Mouse (Mus musculus) liver, adult 2 months (tissue): ENCODE measurements at regions not wholly inside any gene's neighbourhood (a gene's known extent, or its start where the extent isn't known, plus 50 kb on each side); places are given as distances from the start of the nearest gene placed in this dataset.

Source experiments
- DNase-seq: peaks from one replicate; pipeline ENCODE4 v3.0.0-alpha.2; 2011; ENCODE audit warnings: low read depth, low spot score; ENCODE audit errors: extremely low read depth
- H3K27ac ChIP-seq: fragments of 200-500 bp; replicated peaks from 2 replicates; pipeline ENCODE4 v1.5.1; 2012; ENCODE audit warnings: low read depth, mild to moderate bottlenecking, control low read depth, inconsistent platforms, low read length; ENCODE audit not compliant: insufficient read depth
- H3K27me3 ChIP-seq: fragments of 200-500 bp; 2 replicates; pipeline ENCODE4 v1.6.1; 2012; ENCODE audit warnings: mild to moderate bottlenecking, moderate library complexity, low read length, inconsistent platforms; ENCODE audit not compliant: control insufficient read depth, insufficient read depth
- H3K36me3 ChIP-seq: fragments of 200-500 bp; 2 replicates; pipeline ENCODE4 v1.6.1; 2012; ENCODE audit warnings: low read length, inconsistent platforms; ENCODE audit not compliant: control insufficient read depth, insufficient read depth
- H3K4me1 ChIP-seq: fragments of 200-500 bp; 2 replicates; pipeline ENCODE4 v1.6.1; 2011; ENCODE audit warnings: low read length; ENCODE audit not compliant: control insufficient read depth, insufficient read depth
- H3K4me3 ChIP-seq: fragments of 200-500 bp; 2 replicates; pipeline ENCODE4 v1.5.1; 2011; ENCODE audit warnings: low read depth, mild to moderate bottlenecking, control low read depth, low read length, moderate library complexity; ENCODE audit not compliant: insufficient read depth
- H3K79me2 ChIP-seq: fragments of 200-500 bp; 2 replicates; pipeline ENCODE4 v1.6.1; 2012; ENCODE audit warnings: inconsistent platforms, mild to moderate bottlenecking, low read length, moderate library complexity; ENCODE audit not compliant: control insufficient read depth, insufficient read depth
- H3K9ac ChIP-seq: fragments of 200-500 bp; 2 replicates; pipeline ENCODE4 v1.6.1; 2012; ENCODE audit warnings: low read depth, mild to moderate bottlenecking, control low read depth, inconsistent platforms, low read length
- CTCF ChIP-seq: fragments of 200-500 bp; IDR thresholded peaks from 2 replicates; pipeline ENCODE4 v1.5.1; 2011; ENCODE audit warnings: low read depth, low read length, control low read depth
- POLR2A ChIP-seq: fragments of 200-500 bp; IDR thresholded peaks from 2 replicates; pipeline ENCODE4 v1.6.1; 2011; ENCODE audit warnings: low read length, control low read depth; ENCODE audit not compliant: insufficient read depth; ENCODE audit errors: extremely low read depth
- WGBS: fragments of 180-500 bp; shearing (Covaris S2); methylation state at CpG from one replicate; pipeline ENCODE4 v1.1.7; 2018; 5-methylcytosine and 5-hydroxymethylcytosine counted together

GRCm38 (mm10) chr15:16314606-16315005 lies 413.9 kb upstream of the Cdh9 start:
- 72% methylated on average over 6 of the region's 6 CpGs for WGBS

GRCm38 (mm10) chr15:16315085-16315484 lies 413.5 kb upstream of the Cdh9 start:
- Histone ChIP-seq H3K27ac (no peak overlapping the region), H3K79me2 (no peaks in the 10 kb centered on the region), H3K9ac (no peak overlapping the region), H3K4me1 (no peaks in the 10 kb centered on the region), H3K27me3 (no peaks in the 10 kb centered on the region), H3K36me3 (no peaks in the 10 kb centered on the region), H3K4me3 (no peak overlapping the region)
- TF ChIP-seq CTCF (no peak), POLR2A (no peak)
- 91% methylated on average over 1 of the region's 1 CpGs for WGBS
- no peak for DNase-seq

More at GRCm38 (mm10) chr15:16314606-16315005, 413.9 kb upstream of the Cdh9 start:
- H3K27ac ChIP-seq: no peak overlapping the region
- no peaks in the 10 kb centered on the region for H3K36me3 ChIP-seq
- H3K27me3 ChIP-seq: no peaks in the 10 kb centered on the region
- H3K9ac ChIP-seq: no peak overlapping the region
- H3K4me3 ChIP-seq: no peak overlapping the region
- H3K79me2 ChIP-seq: no peaks in the 10 kb centered on the region
- DNase-seq: no peak
- no peak for TF ChIP-seq CTCF
- no peak for TF ChIP-seq POLR2A
- no peaks in the 10 kb centered on the region for H3K4me1 ChIP-seq

- no peaks in the 10 kb centered on the region for H3K36me3 ChIP-seq
- TF ChIP-seq POLR2A: no peak
- TF ChIP-seq CTCF: no peak
- 48% methylated on average over 2 of the region's 2 CpGs for WGBS
- no peaks in the 10 kb centered on the region for H3K4me1 ChIP-seq
- no peak overlapping the region for H3K9ac ChIP-seq
- DNase-seq: no peak
- H3K27ac ChIP-seq: no peak overlapping the region
- no peaks in the 10 kb centered on the region for H3K27me3 ChIP-seq
- H3K4me3 ChIP-seq: no peak overlapping the region
- H3K79me2 ChIP-seq: no peaks in the 10 kb centered on the region
Measured at GRCm38 (mm10) chr15:16326327-16326726, 402.2 kb upstream of the Cdh9 start.
